Mouse (Mus musculus) cerebellum, postnatal 4 days (tissue): ENCODE results near the gene Gm17657.
A peak's percentile ranks its signal among the peaks of the same experiment; 100 is the strongest.

Experiments used
- DNase-seq, 2 experiments: peaks; one replicate each; pipeline ENCODE4 v3.0.0; 2022; ENCODE audit warnings: low spot score in 2 of 2, mixed read lengths in 1 of 2

Gene Gm17657

DNA sequence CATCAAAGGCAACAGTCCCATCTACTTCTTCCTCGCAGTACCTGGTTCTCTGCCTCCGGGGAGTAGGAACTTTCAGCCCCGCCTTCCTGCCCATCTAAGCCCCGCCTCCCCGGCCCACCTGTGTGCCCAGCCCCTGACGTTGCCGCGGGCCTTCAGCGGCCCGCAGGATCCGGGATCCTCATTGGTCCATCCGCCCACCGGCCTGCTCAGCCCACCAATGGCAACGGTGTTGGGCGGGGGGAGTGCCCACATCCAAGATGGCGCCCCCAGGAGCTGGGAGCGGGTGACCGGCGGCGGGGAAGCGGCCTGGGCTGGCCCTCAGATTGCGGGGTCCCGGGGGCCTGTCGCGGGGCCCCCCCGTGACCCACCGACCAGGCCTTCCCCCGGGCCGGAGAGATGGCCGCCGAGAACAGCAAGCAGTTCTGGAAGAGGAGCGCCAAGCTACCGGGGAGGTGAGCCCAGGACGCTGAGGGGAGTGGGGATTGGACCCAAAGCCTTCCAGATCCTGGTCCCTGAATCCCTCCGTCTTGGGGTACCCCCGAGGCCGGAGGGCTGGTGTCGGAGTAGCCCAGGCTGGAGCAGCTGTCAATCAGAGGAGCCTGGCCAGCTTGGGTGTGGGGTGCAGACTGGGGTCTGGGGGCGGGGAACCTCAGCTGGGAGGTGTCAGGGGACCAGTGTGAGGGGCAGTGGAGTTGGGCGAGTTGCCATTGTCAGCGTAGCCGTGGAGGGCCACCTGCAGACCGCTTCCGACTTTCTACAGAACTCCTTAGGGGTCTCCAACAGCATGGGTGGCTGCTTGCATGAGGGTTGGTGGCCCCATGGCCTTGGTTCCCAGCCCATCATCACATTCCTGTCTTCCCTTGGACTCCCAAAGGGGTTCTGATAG lies at the start of gene Gm17657, which contains the start of gene Tbc1d22b:
Gene Gm17657 (minus strand): TSS at position 96 of the 886 bp plus-strand sequence.
Gene Tbc1d22b (plus strand): TSS at position 243 of the 886 bp plus-strand sequence.
- DNase-seq, result peak; percentile 81 to 92

DNA sequence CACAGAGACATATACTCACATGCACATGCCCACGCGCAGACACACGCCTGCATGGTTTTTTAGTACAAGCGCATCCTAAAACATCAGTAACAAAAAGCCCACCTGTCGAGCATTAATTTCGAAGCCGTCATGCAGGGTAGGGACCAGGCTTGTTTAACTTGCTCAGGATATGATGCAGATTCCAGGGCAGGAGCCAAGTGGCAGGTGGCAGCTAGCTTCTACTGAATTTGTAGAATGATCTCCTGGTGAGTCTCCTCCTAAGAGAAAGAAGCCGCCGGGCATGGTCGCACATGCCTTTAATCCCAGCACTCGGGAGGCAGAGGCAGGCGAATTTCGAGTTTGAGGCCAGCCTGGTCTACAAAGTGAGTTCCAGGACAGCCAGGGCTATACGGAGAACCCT lies 49.6 kb upstream of the Gm17657 start:
- DNase-seq, result no peak

DNA sequence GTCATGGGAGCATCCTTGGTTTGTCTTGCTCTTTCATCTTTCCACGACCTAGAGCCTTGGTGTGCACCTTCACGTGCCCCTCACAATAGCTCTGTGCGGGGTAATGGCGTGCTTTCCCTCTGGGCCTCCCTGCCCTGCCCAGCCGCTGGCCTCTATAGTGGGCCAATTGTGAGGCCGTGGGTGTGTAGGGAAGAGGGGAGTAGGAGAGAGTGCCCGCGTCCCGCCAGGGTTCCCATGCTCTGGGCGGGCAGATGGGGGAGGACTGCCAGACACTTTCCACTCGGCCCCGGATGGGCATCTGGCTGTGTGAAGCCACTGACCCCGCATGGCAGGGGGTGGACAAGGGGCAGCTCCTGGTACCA lies 47.3 kb upstream of the Gm17657 start:
- DNase-seq, result no peak

DNA sequence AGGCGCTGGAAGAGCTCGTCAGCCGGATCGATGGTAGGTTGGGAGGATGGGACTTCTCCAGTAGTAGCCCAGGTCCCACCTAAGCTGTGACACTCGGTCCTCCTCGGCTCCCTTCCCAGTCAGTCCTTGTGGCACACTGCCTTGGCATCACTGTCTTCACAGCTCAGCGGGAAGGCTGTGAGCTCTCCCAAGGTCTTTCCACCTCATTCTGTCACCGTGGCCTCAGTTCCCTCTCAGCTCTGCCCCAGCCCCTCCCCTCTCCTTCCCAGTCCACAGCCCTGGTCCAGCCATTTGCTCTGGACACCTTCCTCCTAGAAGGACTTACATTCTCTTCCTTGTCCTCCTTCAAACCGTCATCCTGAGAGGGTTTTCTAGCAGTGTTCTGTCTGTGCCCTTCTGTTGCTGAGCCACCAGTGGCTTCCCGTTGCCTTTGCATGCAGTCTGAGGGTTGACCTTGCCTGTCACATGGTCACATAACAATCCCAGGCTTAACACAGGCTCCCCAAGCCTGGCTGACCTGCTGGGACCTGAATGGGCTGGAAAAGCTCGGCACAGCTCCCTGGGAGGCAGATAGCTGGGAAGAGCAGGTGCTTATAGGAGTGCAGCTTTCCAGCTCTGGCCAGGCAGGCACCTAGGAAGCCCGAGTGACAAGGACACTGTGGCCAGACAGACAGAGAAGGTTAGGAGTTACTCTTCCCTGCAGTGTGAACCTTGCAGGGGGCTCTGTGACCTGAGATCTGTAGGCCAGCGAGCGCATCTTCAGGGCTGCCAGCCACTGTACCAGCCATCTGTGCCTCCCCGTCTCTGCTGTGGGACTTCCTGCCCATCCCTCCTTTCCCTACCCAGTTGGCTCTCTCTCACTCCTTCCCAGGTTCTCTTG lies 46.7 kb upstream of the Gm17657 start:
- DNase-seq, result no peak

DNA sequence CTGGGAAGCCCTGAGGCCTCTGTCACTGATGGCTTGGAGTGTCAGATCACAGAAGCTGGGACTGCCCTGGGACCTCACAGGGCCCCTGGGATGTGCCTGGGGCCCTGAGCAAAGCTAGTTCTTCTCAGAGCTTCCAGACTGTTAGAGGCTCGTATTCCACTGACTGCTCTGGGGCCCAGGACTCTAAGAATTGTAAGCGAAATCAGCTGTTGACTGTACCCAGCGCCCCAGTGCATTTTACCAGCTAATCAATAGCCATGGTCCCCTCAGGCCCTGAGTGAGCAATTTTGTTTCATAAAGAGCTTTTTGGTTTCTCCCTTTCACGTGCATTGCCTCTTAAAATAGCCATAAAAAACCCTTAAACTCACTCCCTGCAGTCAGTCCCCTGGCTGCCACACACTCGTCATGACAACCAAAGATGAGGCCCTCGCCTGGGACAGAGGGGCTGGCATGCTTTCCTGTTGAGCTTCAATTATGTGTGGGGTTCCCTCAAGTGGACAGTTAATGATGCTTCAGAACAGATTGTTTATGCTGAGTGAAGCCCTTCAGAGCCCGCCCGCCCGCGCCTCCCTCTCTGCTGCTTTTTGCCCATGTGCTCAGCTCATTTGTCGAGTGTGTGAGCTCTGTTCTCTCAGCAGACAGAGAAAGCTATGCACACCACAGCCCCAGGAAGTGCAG lies 39.9 kb upstream of the Gm17657 start:
- DNase-seq, result peak in 1 of 2 experiments; percentile 35

GRCm38 (mm10) chr17:29586921-29587320 lies 37.5 kb upstream of the Gm17657 start:
- DNase-seq, result no peak

GRCm38 (mm10) chr17:29585446-29585845 lies 36.0 kb upstream of the Gm17657 start:
- DNase-seq, result no peak

DNA sequence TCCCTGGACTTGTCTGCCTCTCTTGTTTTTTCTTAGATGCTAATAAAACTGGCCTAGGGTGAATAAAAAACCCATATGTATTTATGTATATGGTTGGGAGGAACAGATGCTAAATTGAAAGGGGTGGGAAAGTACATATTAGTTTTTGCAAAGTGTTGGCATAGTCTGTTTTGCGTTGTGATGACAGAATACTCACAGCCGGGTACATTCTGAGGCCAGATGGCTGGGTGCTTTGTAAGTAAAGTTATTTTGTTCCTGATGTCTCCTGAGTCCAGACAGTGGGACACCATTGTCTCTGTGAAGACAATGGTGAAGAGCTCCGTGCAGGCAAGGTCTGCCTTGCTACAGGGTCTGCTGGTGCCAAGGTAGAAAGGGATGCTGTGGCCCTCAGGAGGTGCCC lies 35.3 kb upstream of the Gm17657 start:
- DNase-seq, result no peak

DNA sequence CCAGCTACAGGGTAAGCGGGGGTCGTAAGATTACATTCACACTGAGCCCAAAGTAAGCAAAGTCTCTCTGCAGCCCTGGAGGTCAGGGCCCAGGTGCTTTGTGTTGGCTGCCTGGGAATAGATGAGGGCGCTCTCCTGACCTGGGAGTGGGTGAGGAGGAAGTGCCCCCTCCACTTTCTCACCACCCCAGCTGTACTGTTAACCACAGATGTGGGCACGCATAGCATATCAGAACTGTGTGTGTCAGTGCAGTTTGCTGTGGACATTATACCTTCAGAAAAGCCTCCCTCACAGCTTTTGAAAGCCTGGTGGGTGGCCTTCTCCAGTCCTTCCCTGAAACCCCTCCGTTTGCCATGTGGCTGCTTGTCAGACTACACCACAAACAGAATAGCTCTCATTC lies 34.9 kb upstream of the Gm17657 start:
- DNase-seq, result no peak

GRCm38 (mm10) chr17:29583569-29583968 lies 34.1 kb upstream of the Gm17657 start:
- DNase-seq, result no peak

- no peak for DNase-seq
Observed at GRCm38 (mm10) chr17:29579579-29580126, 30.2 kb upstream of the Gm17657 start.

DNA sequence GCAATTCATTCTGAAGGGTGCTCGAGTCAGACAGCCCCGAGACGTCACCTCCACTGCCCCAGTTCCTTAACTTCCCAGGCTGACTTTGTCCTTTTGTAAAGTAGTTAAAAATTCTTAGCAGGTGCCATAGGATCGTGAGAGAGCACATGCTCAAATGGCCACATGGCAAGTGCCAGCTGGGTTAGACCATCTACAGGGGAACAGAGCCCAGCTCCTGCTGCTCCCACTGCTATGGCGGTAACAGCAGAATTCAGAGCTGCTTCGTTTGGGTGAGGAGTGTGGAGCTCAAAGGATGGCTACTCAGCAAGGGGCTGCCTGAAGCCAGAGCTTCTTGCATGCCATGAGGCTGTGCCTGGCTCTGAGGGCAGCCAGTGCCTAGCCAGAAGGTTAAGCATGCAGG lies 20.4 kb upstream of the Gm17657 start:
- no peak for DNase-seq

DNA sequence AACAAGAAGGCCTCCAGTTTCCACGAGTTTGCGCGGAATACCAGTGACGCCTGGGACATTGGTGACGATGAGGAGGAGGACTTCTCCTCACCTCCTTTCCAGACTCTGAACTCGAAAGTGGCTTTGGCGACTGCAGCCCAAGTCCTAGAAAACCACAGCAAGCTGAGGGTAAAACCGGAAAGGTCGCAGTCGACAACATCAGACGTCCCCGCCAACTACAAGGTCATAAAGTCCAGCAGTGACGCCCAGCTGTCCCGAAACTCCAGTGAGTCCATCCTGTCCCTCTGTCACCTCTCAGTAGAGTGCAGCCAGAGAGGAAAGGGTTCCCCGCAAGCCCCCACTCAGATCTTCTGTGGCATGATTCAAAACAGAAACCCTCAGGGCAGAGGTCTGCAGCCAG lies 19.0 kb upstream of the Gm17657 start:
- DNase-seq, result no peak

GRCm38 (mm10) chr17:29565521-29565920 lies 16.1 kb upstream of the Gm17657 start:
- no peak for DNase-seq

DNA sequence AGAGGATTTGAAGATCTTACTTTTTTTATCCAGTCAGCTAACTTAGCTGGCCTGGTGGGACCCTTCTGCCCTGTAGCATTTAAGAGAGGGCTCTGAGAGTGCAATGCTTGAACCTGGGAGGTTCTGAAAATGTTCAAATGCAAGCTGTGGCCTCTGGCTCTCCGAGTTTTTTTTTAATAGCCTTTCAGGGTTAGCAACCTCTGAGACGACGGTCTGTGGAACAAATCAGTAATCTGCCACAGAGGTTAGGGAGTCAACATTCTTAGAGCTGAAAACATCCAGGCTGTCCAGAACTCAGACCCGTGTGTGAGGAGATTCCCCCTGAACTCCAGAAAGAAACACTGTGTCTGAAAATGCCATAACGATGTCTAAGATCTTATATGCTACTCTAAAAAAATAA lies 9.0 kb upstream of the Gm17657 start:
- no peak for DNase-seq

DNA sequence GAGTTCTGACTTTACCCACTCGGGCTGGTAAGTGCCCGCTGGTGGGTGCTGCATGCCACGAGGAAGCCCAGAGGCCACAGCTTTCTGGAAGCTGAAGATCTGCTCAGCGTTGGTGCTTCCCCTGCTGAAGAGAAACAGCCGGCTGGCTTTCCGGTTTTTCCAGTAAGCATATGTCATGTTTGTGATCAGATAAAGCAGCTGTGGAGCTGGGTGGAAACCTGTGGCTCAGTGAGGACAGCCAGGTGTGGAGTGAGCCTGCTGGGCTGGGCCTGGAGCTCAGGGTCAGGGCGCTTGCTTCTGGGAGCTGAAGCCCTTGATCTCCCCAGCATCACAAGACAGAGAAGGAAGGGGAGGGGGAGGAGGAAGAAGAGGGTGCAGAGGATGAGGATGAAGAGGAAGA lies 7.5 kb upstream of the Gm17657 start:
- no peak for DNase-seq

DNA sequence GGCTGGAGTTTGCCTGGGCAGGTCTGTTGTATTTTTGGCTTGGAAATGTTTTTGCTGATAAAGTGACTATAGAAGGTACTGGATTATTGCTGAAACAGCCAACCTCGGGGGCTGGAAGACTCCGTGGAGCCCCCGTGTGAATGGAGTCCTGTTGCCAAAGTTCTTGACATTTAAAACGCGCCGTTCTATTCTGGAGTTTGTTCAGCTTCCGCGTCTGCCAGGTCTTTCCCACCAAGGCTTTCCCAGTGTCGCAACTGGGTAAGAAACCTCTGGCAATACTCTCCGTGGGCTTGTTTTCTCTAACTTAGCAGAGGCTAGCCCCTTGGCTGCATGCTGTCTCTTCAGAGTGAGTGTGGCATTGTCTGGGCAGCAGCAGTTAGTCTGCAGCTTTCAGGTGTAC lies 7.0 kb upstream of the Gm17657 start:
- no peak for DNase-seq

- no peak for DNase-seq
Observed at GRCm38 (mm10) chr17:29554176-29554575, 4.7 kb upstream of the Gm17657 start.

GRCm38 (mm10) chr17:29552162-29552732 lies 2.8 kb upstream of the Gm17657 start, which contains the start of gene Tmem217:
Tmem217 (minus strand) TSS chr17:29552385.
- DNase-seq, result no peak

- no peak for DNase-seq
Observed at GRCm38 (mm10) chr17:29551019-29551418, 1.6 kb upstream of the Gm17657 start.

GRCm38 (mm10) chr17:29548994-29549393 lies 444 bp downstream of the Gm17657 start:
- DNase-seq, result no peak
